Mouse (Mus musculus) MN1 (cell line): ENCODE results near the gene Txndc5.

Experiments used
- DNase-seq: peaks from one replicate; pipeline ENCODE4 v3.0.0-alpha.2; 2016; ENCODE audit warnings: low spot score

The Txndc5 gene

GRCm38 (mm10) chr13:38451446-38451845 lies 77.2 kb downstream of the Txndc5 start:
- DNase-seq = no peak
